Mouse (Mus musculus) liver, embryonic 12.5 days (tissue): ENCODE measurements around the gene Gm10300. TPM values are rescaled to one million over a fixed set of nuclear protein-coding genes. Genes with fewer than 3 reads are reported as not detected.

ENCODE experiments used
- polyA plus RNA-seq: library from polyadenylated mRNA; unstranded; fragments of >200 nt; fragmentation: Nextera tagmentation; extraction: Ambion mirVana; gene quantifications from 2 replicates; pipeline ENCODE4 v1.2.1, GENCODE M21; 2016

Gm10300 gene
- polyA plus RNA-seq, 1 experiment from 2014 or later: 0.42 TPM

Other genes with a start within 250 kb of the Gm10300 start
- gene Ptpru, start 236.4 kb upstream of the Gm10300 start, polyA plus RNA-seq: 2.7 and 2.8 TPM in 2 replicates
- gene Mecr, start 231.2 kb upstream of the Gm10300 start, polyA plus RNA-seq: 44.4 and 49.4 TPM in 2 replicates
- gene Srsf4, start 201.1 kb upstream of the Gm10300 start, polyA plus RNA-seq: 94.9 and 97.5 TPM in 2 replicates
- 0.81 and 1.3 TPM in 2 replicates for gene Tmem200b, start 152.9 kb upstream of the Gm10300 start, polyA plus RNA-seq
- gene Epb41, start 624 bp downstream of the Gm10300 start, polyA plus RNA-seq: 177 and 187 TPM in 2 replicates
- 0.24 and 0.39 TPM in 2 replicates for gene Oprd1, start 69.8 kb downstream of the Gm10300 start, polyA plus RNA-seq
- gene Ythdf2, start 137.6 kb downstream of the Gm10300 start, polyA plus RNA-seq: 53.1 TPM in 2 replicates
- gene Gmeb1, start 186.9 kb downstream of the Gm10300 start, polyA plus RNA-seq: 19.1 and 19.5 TPM in 2 replicates
- gene Taf12, start 199.7 kb downstream of the Gm10300 start, polyA plus RNA-seq: 61.7 and 61.8 TPM in 2 replicates
- 0.61 and 1.0 TPM in 2 replicates for gene Rab42, start 228.7 kb downstream of the Gm10300 start, polyA plus RNA-seq